Mouse (Mus musculus) liver, postnatal 0 days (tissue): ENCODE results near the gene Rsph10b.

Source experiments
- CTCF ChIP-seq: sonication (generic); IDR thresholded peaks from 2 replicates; pipeline ENCODE4 v1.5.1; 2016; ENCODE audit warnings: antibody characterized with exemption, low read depth
- EP300 ChIP-seq: IDR thresholded peaks from 2 replicates; pipeline ENCODE4 v1.6.1; 2016; ENCODE audit warnings: antibody characterized with exemption, low read depth, mild to moderate bottlenecking

- TF ChIP-seq CTCF = no peak
- no peak for TF ChIP-seq EP300
Measured at GRCm38 (mm10) chr5:143993849-143994248, 61.0 kb downstream of the Rsph10b start.
